Mouse (Mus musculus) cerebellum, adult 8-10 months (tissue): ENCODE data around the gene Egln3.

ENCODE experiments used
- DNase-seq: peaks from one replicate; pipeline ENCODE4 v3.0.0; 2022

Gene Egln3

DNA sequence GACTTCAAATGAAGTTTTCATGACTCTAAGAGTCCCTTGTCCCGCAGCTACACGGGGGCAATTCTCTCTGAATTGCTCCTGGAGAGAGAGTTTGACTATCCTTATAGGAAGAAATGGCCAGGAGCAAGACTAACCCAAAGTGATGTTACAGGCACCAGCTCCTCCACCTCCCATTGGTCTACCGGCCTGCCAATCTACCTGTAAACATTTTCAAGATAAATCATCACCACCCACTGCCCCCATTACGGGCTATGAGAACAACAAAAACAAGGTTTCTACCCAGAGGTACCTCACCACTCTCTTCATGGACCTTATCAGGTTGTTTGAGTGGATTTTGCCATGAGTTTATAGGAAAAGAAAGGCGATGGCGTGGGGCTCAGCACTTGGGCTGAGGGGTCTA, 1.4 kb downstream of the Egln3 start:
- no peak for DNase-seq

DNA sequence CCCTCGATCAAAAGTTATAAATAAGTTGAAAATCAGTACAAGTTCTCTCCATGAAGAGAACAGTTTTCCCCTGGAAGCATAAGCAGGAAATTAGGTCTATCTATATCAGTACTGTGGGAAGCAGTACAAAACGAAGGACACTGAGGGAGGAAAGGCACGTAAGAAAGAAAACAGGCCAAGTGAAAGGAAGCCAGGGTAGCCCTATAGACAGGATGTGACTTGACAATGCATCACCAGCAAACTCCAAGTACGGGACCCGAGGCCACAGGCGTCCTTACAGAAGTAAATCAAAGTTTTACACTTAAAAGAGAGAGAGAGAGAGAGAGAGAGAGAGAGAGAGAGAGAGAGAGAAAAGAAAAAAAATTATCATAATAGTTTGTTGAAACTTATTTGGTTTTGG, 2.8 kb downstream of the Egln3 start:
- no peak for DNase-seq

DNA sequence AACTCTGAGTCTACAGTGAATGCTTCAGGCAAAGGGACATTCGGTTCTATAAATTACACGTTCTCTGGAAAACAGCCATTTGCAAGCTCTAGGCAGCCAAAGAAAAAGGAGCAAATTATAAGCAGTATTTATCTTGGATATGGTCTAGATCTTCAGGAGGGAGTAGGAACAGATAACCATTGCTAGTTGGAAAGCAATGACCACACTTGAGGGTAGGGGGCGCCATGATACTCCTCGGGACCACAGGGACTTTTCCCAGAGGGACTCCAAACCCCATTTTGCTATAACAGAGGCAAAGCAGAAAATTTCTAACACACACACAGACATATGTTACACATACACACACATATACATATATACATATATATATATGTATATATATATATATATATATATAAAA, 3.5 kb downstream of the Egln3 start:
- DNase-seq = no peak

DNA sequence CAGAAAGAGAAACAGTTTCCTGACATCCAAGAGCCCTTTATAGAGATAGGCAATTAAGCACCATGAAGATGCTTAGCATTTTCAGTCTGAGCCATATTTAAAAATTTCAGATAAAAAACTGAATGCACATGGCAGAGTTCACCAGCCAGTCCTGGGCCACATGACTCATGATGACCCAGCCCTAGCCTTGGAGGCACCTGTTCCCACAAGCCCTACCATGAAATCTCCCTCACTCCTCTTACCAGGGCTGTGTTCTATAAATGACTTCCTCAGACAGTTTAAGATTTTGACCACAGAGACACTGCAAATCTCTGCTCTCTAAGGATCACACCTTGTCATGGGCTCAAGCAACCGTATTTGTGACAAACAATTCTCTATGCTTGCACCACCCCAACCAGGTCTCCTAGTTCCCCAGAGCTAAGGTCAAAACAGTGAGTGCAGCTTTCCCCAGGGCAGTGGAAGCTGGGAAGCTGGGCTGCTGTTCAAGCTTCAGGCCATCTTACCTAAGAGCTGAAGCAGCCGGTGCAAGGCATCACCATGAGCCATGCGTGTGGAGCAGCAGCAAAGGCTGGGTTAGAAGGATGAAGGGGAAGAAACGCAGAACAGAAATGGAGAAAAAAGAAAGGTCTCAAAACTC, 5.3 kb downstream of the Egln3 start:
- DNase-seq = no peak

DNA sequence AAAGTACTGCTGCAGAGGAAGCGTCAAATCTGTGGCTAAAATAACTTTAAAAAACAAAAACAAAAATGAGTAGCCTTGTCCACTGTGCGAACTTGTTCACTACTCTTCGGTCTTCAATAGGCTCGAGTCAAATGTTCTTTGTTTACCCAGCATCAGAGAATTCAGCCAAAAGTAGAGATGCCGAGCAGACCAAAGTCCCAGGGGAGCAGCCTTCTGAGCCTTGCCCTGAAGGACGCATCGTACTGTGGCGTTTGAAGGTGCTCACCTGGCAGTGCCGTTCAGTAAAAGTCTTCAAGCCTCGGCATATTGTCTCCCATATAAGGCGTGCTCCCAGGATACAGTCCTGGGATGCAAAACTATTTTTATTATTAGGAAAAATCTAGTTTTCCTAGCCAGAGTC, 5.8 kb downstream of the Egln3 start:
- no peak for DNase-seq

DNA sequence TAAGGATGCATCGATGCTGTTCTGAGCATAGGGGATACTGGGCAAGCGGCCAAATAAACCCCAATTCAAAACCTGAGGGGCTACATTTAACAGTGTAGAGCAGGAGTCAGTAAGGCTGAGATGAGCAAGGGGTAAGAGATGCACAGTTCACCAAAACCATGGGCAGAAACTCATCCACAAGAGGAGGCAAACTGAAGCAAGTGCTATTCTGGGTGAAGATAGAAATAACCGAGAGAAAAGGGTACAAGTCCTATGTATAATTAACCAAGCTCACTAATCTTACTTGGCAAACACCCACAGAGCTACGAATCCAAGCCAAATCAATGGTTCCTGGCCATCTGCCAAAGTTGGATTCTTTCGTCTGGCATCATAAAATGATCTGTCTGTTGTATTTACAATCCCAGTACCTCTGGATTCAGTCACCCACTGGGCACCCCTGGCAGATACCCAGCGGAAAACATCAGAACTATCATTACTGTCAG, 6.3 kb downstream of the Egln3 start:
- DNase-seq = no peak

DNA sequence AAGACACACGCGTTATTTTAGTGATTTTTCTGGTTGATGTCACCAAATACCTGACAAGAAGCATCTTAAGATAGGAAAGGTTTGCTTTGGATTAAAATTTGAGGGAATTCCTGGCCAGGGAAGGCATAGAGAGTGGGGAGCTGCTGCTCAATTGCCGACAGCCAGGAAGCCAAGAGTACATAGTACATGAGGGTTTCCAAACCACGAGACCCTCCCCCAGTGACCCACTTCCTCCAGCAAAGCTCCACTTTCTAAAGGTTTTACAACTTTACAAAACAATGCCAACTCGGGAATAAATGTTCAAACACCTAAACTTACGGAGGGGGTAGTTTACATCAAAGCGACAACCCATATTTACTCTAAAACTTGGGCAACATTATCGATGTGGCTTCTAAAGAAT, 6.8 kb downstream of the Egln3 start:
- no peak for DNase-seq

DNA sequence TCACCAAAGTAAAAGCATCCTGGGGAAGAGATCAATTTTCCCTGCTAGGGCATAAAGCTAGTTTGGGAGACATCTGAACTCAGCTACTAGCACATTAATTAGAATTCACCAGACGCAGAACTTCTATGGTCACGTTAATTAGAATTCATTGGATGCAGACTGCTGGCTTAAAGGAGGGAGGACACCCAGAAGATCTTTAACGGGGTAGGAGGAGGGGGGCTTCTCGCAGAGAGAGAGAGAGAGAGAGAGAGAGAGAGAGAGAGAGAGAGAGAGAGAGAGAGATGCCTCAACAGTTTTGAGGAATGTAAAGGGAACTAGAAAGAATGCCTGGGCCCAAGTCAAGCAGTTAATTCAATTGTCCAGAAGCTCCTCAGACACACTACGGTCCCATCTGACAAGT, 9.5 kb downstream of the Egln3 start:
- no peak for DNase-seq

DNA sequence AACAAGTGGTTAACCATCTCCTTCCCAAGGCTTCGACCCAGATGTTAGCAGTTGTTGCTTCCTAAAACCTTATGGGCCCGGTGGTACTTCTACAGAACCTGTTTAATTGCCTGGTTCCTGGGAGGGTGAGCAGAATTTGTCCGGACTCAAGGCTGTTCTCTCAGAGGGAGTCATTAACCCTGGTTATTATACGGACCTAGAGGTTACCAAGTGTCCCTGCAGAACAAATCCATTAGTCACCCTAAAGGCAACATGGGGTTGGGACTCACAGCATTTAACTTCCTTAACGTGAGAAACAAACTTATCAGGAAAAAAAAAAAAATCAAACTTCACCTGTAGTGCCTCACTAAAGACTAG, 11.4 kb downstream of the Egln3 start:
- no peak for DNase-seq

DNA sequence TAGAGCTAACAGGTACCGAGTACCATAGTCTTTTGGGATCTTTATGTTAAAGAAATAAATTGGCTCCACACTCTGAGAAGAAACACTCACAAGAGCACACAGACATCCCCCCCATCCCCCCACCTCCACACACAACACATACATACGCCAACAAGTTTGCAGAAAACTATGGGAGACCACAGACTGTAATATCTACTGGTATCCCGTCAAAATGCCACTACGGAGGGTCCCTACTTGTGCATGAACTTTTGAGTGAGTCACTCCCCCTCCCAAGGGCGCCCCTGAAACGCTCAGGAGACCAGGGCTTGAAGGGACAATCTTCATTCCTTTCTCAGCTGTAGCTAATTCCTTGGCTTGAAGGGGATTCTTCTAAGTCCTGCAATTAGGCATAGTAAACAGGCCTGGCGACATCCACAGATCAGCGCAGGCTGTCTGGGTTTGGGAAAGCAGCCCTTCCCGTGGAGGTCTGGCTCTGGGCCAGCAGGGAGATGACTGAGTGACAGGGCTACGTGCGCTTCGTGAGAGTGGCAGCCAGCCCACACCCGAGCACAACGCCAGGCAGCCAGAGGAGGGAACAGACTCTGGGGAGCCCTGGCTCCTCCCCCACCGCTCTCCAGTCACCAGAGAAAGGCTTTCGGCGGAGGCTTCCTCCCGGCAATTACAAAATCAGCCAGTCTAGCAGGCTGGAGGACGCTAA, 11.9 kb downstream of the Egln3 start:
- DNase-seq = peak; percentile 25

DNA sequence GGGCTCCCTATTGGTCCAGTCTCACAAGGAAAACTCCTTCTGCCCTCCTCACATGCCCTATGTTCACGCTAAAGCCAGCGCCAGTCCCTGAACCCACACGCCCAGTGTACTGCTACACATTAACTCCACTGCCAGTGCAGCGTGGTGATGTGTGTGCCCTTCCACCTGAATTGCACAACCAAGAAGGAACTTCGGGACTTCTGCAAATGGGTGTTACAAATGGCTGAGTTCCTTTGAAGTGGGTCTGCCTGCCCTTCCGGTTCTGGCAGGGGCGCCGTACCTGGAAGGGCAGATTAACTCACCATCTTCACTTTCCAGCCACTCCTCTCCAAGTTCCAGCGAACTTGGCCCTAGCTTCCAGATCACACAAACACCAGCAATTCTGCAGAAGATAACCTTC, 12.5 kb downstream of the Egln3 start:
- no peak for DNase-seq

DNA sequence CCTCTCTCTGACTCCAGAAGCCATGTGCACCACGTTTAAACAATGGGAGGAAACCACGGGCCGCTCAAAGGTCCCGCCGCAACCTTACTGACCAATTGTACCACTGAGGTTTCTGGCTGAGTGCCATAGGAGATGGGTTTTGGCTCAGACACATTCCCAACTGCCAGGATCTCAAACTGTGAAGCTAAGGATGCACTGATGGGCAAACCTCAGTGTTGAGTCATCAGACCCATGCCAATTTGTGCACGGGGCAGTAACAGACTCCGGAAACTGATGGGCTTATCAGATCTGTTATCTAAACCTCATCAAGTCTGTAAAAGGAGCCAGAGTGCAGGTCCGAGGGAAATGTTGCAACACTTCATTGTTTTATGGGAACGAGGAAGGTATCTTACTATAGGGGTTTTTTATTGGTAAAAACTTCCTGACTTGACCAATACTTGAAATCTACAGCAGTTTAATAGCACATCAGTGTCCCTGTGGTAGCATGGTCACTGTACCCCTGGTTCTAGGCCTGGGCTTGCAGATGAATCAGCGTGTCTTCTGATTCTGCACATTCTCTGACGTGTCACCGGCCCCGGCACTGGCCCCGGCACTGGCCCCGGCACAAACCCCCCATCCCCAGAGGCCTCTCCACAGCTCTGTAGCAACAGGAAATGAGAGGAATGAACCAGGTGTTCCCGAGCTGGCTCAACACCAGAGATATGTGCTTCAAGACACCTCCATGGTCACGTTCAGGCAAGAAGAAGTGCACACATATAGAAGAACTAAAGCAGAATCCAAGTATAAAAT, 15.7 kb downstream of the Egln3 start:
- no peak for DNase-seq

DNA sequence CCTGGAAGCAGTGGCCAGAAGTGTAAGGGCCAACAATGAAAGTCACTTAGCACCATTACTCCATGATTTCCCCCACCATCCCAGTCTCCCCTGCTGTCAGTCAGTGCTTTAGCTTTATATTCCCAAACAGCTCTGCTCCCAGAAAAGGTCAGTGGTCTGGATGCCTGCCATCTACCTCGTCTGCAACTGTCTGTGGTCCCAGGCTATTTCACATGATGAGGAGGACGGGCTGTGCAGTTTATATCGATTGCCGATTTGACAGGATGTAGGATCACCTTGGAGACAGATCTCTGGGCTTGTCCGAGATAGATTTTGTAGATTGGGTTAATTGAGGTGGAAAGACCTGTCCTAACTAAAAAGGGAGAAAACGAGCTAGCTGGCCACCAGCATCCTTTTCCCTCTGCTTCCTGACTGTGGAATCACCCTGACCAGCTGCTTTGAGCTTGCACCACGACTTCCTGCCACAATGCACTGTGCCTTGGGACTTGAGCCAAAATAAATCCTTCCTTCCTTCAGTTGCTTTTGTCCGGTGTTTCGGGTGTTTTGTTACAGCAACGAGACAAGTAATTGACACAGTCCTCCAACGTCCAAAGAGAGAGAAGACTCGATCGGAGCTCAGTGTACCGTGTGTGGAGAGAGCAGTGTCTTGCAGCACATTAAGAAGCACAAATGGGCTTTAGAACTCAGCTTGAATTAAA, 16.6 kb downstream of the Egln3 start:
- DNase-seq = no peak

DNA sequence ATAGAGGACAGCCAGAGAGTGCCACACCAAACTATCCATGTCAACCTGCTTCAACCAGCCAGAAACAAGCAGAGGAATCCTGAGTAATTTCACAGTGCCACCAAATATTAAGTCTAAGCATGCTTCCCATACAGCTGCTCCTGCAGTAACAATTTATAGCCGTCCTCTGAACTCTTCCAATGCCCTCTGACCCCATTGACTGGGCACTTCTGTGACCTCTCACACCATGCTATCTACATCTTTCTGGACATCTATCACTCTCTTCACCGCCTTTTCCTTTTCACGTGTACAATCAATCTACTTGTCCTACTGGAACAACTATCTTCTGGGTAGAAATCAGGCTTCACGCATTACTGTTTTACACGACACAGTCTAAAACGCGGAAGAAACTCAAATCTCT, 19.4 kb downstream of the Egln3 start:
- no peak for DNase-seq

DNA sequence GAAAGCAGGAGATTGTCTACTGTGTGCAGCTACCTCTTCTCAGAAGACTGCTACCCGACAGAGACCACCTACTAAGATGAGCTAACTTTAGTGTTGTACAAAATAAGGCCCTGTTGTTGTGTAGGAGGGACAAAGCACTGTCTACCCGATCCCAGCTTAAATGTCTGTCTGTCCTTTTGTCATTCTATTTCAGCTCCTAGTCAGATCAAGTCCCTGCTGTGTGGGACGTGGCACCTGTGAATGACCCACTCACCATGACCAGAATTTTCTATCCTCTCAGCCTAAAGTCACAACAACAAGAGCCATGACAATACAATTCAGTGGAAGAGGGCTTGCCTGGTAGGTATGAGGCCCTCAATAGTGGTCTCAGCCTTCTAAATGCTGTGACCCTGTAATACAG, 25.3 kb downstream of the Egln3 start:
- DNase-seq = no peak

DNA sequence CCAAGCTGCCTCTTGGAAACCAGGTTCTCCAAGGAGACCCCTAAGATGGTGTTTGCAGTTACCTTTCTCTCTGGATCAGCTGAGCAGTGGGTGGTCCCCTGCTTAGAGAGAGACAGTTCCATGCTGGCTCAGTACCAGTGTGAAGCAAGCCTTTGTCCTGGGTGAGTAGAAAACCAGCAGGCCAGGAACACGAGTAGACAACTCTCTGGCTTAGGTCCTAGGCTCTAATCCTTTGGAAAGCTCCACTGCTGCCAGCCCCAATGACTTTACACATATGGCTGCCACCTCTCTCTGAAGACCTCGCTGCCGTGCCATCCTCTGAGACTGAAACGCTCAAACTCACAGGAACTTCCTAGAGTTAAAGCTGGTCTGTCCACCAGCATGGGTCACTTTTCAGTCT, 34.9 kb downstream of the Egln3 start:
- no peak for DNase-seq

DNA sequence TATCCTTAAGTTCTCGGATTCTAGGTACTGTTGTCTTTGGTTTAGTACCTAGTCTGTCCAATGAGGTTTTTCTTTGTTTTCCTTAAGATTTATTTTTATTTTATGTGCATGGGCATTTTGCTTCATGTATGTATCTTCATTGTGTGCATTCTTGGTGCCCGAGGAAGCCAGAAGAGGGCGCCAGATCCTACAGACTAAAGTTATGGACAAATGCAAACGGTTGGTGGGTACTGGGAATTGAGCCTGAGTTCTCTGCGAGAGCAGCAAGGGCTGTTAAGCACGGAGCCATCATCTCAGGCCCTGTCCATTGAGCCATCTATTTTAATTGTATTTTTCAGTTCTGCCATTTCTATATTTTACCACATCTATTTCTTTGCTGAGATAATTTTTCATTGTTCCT, 35.9 kb downstream of the Egln3 start:
- no peak for DNase-seq

DNA sequence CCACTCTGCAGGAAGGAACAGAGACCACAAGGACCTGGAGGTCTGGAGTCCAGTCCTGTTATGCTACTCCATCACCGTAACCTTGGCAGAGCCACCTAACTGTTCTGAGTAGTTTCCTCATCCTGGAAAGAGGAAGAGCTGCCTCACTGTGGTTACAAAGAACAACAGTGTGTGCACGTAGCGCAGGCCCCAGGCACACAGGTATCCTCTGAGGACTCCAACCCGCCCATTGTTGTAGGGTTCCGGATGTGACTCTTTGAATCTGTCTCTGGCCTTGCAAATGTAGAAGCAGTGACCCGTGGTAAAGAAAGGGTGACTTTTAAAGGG, 39.0 kb downstream of the Egln3 start:
- DNase-seq = no peak

DNA sequence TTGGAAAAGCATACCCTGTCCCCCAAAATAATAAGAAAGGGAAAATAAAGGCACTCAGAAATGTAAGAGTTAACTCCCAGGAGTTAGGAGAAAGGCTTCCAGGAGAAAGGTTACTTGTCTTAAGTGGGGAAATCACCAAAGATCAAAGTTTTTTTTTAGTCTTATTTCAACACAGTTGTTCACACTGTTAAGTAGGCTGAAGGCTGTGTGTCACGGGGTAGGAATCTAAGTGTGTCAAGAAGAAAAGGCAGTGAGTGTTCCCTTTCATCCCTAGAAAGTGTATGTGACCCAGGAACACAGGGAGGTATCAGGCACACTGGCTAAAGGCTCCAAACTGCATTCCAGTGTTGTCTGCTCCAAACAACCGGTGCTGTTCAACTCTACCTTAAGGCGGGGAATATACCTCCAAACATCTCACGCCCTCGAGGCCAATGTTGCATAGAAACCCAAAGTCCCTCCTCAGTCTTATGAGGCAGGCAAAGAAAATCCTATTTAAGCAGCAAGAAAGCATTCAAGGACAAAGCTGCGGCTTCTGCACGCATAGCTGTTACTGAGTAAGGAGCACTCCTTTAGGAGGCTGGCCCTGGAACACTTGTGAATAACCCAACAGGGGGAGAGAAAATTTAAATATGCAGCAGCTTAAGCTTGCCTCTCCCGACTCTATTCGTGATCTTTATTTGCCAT, 39.5 kb downstream of the Egln3 start:
- no peak for DNase-seq

DNA sequence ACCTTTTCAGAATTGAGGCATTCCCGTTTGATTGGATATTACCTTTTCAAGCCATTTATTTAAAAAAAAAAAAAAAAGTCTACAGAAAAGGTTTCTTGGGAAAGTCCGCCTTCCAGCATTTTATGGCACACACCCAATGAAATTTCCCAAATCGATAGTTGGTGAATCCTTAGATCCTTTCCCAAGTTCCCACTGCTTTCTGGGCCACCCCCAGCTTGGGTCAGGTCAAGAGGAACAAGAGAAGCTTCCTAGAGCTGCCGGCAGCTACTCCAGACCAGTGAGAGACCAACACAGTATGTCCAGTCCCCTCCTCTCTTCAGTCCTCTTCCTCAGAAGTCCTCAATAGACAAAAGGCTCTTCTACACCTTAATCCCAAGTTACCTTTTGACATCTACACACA, 40.5 kb downstream of the Egln3 start:
- no peak for DNase-seq

DNA sequence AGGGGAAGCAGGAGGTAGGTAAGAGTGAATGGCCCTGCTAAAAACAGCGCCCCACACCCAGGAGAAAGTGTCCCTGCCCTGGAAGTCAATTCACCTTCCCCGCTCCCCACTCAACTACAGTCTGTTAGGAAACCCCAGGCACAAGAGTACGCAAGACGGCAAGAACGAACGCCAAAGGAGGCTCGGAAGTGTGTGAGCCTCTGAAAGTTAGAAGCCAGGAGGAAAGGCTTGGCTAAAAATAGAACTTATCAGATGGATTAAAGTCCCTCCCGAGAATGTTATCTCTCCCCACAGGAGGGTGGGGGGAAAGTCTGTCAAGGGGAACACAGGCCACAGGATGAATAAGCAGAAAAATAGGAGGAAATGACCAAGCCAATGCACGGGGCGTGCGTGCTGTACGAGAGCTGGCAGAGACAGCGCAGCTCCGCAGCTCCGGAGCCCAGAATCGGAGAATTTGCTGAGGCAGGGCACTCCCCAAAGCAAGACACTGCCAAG, 41.0 kb downstream of the Egln3 start:
- no peak for DNase-seq

DNA sequence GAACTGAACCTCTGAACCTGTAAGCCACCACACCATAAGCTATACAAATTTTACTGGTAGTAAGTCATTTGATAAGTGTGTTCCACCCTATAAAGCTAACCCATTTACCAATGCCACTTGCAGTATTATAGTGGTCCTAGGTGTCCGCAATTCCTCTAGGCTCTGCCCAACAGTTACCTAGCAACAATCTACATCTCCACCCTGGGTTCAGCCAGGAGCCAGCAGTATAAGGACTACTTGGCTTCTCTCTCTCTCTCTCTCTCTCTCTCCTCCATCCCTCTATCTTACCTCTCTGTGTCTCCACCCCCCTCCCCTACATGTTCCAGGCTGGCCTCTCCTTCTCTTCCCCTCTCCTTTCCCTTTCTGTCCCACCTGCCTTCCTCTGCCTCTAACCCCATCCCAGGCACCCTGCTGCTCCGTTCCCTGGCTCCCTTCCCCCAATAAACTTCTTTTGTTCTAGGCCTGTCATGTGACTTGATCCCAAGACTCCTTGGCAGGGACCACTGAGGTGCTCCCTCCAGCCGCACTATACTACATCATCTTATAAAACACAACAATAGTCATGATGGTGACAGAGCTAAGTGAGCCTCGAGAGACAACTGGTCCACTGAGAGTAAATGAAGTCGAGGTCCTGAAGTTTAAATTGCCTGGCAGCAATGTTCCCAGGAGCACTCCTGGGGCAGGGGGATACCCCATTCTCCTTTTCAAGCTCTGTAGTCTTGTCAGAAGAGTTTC, 42.0 kb downstream of the Egln3 start:
- no peak for DNase-seq
